9 mouse cellular contexts compared by ENCODE assay signal in genomic region chr11:84661981-84662380, GRCm38 (mm10).
DNase-seq lines count a peak whose midpoint lies in the region; ATAC-seq and TF ChIP-seq lines count a peak whose summit lies in the region.
"Had no signal": no experiment of that assay in that cellular context is flagged by ENCODE, and none has a peak within 500 bp of the region (broad histone marks: within the 10 kb centered on the region; RNA-seq: fewer than 3 reads in every experiment).

No protein-coding gene starts in this region.

- WGBS in kidney, embryonic 15.5 days: 8% methylated on average over 7 of the region's 7 CpGs
- WGBS in intestine, postnatal 0 days: 9% methylated on average over 7 of the region's 7 CpGs

- no peak for TF ChIP-seq CTCF in intestine, postnatal 0 days (IDR thresholded peaks at IDR 0.05; ENCODE audit: low read depth)

- peaks cover 41% of the 10 kb centered on the region for H3K4me1 ChIP-seq in kidney, embryonic 15.5 days
- no peaks in the 10 kb centered on the region for H3K4me1 ChIP-seq in intestine, postnatal 0 days (replicated peaks; ENCODE audit: control insufficient read depth, insufficient read depth, low read length)

- H3K4me3 ChIP-seq in kidney, embryonic 15.5 days (replicated peaks): no peak overlapping the region
- H3K4me3 ChIP-seq in intestine, postnatal 0 days (ENCODE audit: low read depth, low read length): no peak overlapping the region
- H3K4me3 ChIP-seq: liver, embryonic 15.5 days had no signal

- no peak overlapping the region for H3K9ac ChIP-seq in kidney, embryonic 15.5 days
- H3K9ac ChIP-seq in intestine, postnatal 0 days (ENCODE audit: low read depth, low read length): no peak overlapping the region
- H3K9ac ChIP-seq: liver, embryonic 15.5 days had no signal

- H3K27ac ChIP-seq in kidney, embryonic 15.5 days: no peak overlapping the region
- H3K27ac ChIP-seq in intestine, postnatal 0 days (ENCODE audit: low read depth, low read length): no peak overlapping the region
- H3K27ac ChIP-seq: liver, embryonic 15.5 days had no signal

- H3K36me3 ChIP-seq in kidney, embryonic 15.5 days: no peaks in the 10 kb centered on the region
- H3K36me3 ChIP-seq in intestine, postnatal 0 days (ENCODE audit: control insufficient read depth, insufficient read depth): no peaks in the 10 kb centered on the region
- H3K36me3 ChIP-seq: liver, embryonic 15.5 days had no signal

- no peaks in the 10 kb centered on the region; the same call in 1 of the 2 replicates for H3K9me3 ChIP-seq in kidney, embryonic 15.5 days (replicated peaks)
- no peaks in the 10 kb centered on the region for H3K9me3 ChIP-seq in intestine, postnatal 0 days (ENCODE audit: control insufficient read depth)
- H3K9me3 ChIP-seq: liver, embryonic 15.5 days had no signal

- H3K27me3 ChIP-seq in kidney, embryonic 15.5 days: no peaks in the 10 kb centered on the region
- H3K27me3 ChIP-seq in intestine, postnatal 0 days (replicated peaks; ENCODE audit: control insufficient read depth, insufficient read depth, low read length): no peaks in the 10 kb centered on the region

- ATAC-seq in kidney, embryonic 15.5 days (replicated peaks; ENCODE audit: low FRiP score): no peak
- no peak for ATAC-seq in erythroblast, adult 5-6 weeks (replicated peaks; ENCODE audit: low FRiP score, poor library complexity, severe bottlenecking)
- ATAC-seq in intestine, postnatal 0 days: no peak

- no peak overlapping the region for H3K4me2 ChIP-seq in kidney, embryonic 15.5 days
- H3K4me2 ChIP-seq in intestine, postnatal 0 days (replicated peaks; ENCODE audit: low read depth): no peak overlapping the region
- H3K4me2 ChIP-seq: liver, embryonic 15.5 days had no signal

- peak; percentile 8 to 55 for DNase-seq in kidney, adult 8-10 months
- DNase-seq in ZHBTc4 (ENCODE audit: low read depth, low spot score): peak; percentile 67
- DNase-seq in embryo, embryonic 11.5 days (ENCODE audit: low read depth, low spot score): peak; percentile 63
- peak; percentile 69 for DNase-seq in lung, postnatal 14 days
- no peak for DNase-seq in cerebellum, postnatal 36 days

Comparison
In these comparisons a context has a peak if more than half of its experiments do, and no peak if none do; other contexts are left out.
1. DNase-seq: peak in kidney, adult 8-10 months (2 of 2), ZHBTc4 (single experiment), embryo, embryonic 11.5 days (single experiment) and lung, postnatal 14 days (single experiment); none in cerebellum, postnatal 36 days (0 of 2).